Mouse (Mus musculus) megakaryocyte progenitor cell, adult 5-6 weeks (primary cell): ENCODE measurements around the gene Krtap12-1. TPM values are rescaled to one million over a fixed set of nuclear protein-coding genes. Genes with fewer than 3 reads are reported as not detected.
"Not testable (repeated sequence)": the region's sequence is repeated elsewhere in the genome, so short reads cannot be mapped to it uniquely, and the experiment has no call there.

ENCODE experiments used
- ATAC-seq: replicated peaks from 2 replicates; pipeline ENCODE4 v1.8.0; 2016; ENCODE audit warnings: mild to moderate bottlenecking, moderate TSS enrichment, inconsistent platforms; ENCODE audit not compliant: poor library complexity
- total RNA-seq, 2 experiments: library from RNA; stranded (forward) in 1 of 2; stranded (reverse) in 1 of 2; fragments of 157-497, 149-512 nt in 1 of 2; fragments of 200-1000 nt in 1 of 2; gene quantifications; 2 replicates each; pipeline versions ENCODE4 v1.2.3 to v1.2.4; 2015 to 2017

Gene Krtap12-1
- total RNA-seq (2015) (not detected in 2 replicates), total RNA-seq (2017) (not detected in 2 replicates)

- not testable (repeated sequence) for ATAC-seq
These were observed at the start of gene Krtap12-1 for GRCm38 (mm10) chr10:77720299-77720698. Gene Krtap12-1 (plus strand): TSS chr10:77720599.

GRCm38 (mm10) chr10:77670710-77671109, 49.7 kb upstream of the Krtap12-1 start:
- ATAC-seq = no peak

- peak; percentile 89 for ATAC-seq
These were observed 48.9 kb upstream of the Krtap12-1 start for GRCm38 (mm10) chr10:77671519-77671918.

GRCm38 (mm10) chr10:77673765-77674164, 46.6 kb upstream of the Krtap12-1 start:
- ATAC-seq = no peak

- ATAC-seq = 0 out of 2 replicates have a peak, but pooled peaks have one; percentile 20
These were observed 42.8 kb upstream of the Krtap12-1 start for GRCm38 (mm10) chr10:77677562-77677961.

- ATAC-seq = no peak
These were observed 37.4 kb upstream of the Krtap12-1 start for GRCm38 (mm10) chr10:77682994-77683393.

- ATAC-seq = no peak
These were observed 36.2 kb upstream of the Krtap12-1 start for GRCm38 (mm10) chr10:77684181-77684580.

GRCm38 (mm10) chr10:77685895-77686664, 34.3 kb upstream of the Krtap12-1 start, which contains the start of gene Tspear:
Gene Tspear (plus strand): TSS chr10:77686569.
- no peak; the same call in 1 of the 2 replicates for ATAC-seq

GRCm38 (mm10) chr10:77687021-77687420, 33.4 kb upstream of the Krtap12-1 start:
- no peak for ATAC-seq

GRCm38 (mm10) chr10:77690356-77690807, 30.0 kb upstream of the Krtap12-1 start, which contains the start of gene Gm19402:
Gene Gm19402 (minus strand): TSS chr10:77690757.
- ATAC-seq = not testable (repeated sequence)

GRCm38 (mm10) chr10:77697133-77697532, 23.3 kb upstream of the Krtap12-1 start, which contains the start of gene Gm9508:
Gene Gm9508 (minus strand): TSS chr10:77697233.
- no peak for ATAC-seq

GRCm38 (mm10) chr10:77706326-77706725, 14.1 kb upstream of the Krtap12-1 start, which contains the start of gene Gm10272:
Gene Gm10272 (plus strand): TSS chr10:77706626.
- ATAC-seq = no peak

GRCm38 (mm10) chr10:77709831-77710230, 10.6 kb upstream of the Krtap12-1 start:
- no peak for ATAC-seq

GRCm38 (mm10) chr10:77711157-77711556, 9.2 kb upstream of the Krtap12-1 start, which contains the start of gene Gm10024:
Gene Gm10024 (plus strand): TSS chr10:77711457.
- not testable (repeated sequence) for ATAC-seq

- ATAC-seq = peak; percentile 44
These were observed 6.7 kb upstream of the Krtap12-1 start for GRCm38 (mm10) chr10:77713734-77714133.

GRCm38 (mm10) chr10:77715507-77715906, 4.9 kb upstream of the Krtap12-1 start, which contains the start of gene Gm10142:
Gene Gm10142 (plus strand): TSS chr10:77715807.
- no peak for ATAC-seq

- ATAC-seq = no peak
These were observed 4.5 kb downstream of the Krtap12-1 start for GRCm38 (mm10) chr10:77724855-77725254.

- ATAC-seq = no peak
These were observed 5.8 kb downstream of the Krtap12-1 start, which contains the start of gene Gm10100 for GRCm38 (mm10) chr10:77726186-77726585. Gene Gm10100 (plus strand): TSS chr10:77726486.

- no peak for ATAC-seq
These were observed 7.9 kb downstream of the Krtap12-1 start for GRCm38 (mm10) chr10:77728280-77728679.

GRCm38 (mm10) chr10:77729241-77729640, 8.8 kb downstream of the Krtap12-1 start:
- ATAC-seq = peak; percentile 42; the same call in 1 of the 2 replicates

GRCm38 (mm10) chr10:77735928-77736327, 15.5 kb downstream of the Krtap12-1 start:
- no peak for ATAC-seq

- no peak for ATAC-seq
These were observed 18.5 kb downstream of the Krtap12-1 start for GRCm38 (mm10) chr10:77738929-77739328.
